Mouse (Mus musculus) hematopoietic stem cell, adult 5-6 weeks (primary cell): ENCODE results near the gene Dynlt1c. TPM values are rescaled to one million over a fixed set of nuclear protein-coding genes. Genes with fewer than 3 reads are reported as not detected.
"Not testable (repeated sequence)": the region's sequence is repeated elsewhere in the genome, so short reads cannot be mapped to it uniquely, and the experiment has no call there.

Source experiments
- ATAC-seq, 2 experiments: fragments of 125-278 bp in 1 of 2; replicated peaks in 1 of 2; 2 replicates each; pipeline ENCODE4 v1.8.0; 2016 to 2017; ENCODE audit warnings: inconsistent platforms in 2 of 2, mild to moderate bottlenecking in 2 of 2, moderate number of reproducible peaks in 2 of 2, low read depth in 1 of 2, moderate TSS enrichment in 1 of 2; ENCODE audit not compliant: low FRiP score in 2 of 2, poor library complexity in 2 of 2, severe bottlenecking in 2 of 2, insufficient read depth in 1 of 2, low TSS enrichment in 1 of 2
- total RNA-seq: library from RNA; stranded (forward); fragments of 172-1452, 232-1000 nt; gene quantifications from 2 replicates; pipeline ENCODE4 v1.2.3, GENCODE M21; 2017

Gene Dynlt1c
- 4.4 and 15.1 TPM in 2 replicates for total RNA-seq

- ATAC-seq: peak; percentile 96 to 99
These were observed at the start of gene Dynlt1c for GRCm38 (mm10) chr17:6601204-6601911. TSS of gene Dynlt1c (plus strand) at chr17:6601671.

GRCm38 (mm10) chr17:6553798-6554197 lies 47.7 kb upstream of the Dynlt1c start:
- ATAC-seq: peak; percentile 90 to 93

GRCm38 (mm10) chr17:6554243-6554642 lies 47.2 kb upstream of the Dynlt1c start:
- not testable (repeated sequence) for ATAC-seq

- ATAC-seq: peak; percentile 30 to 67; a peak in 2 of 4 replicates
These were observed 41.9 kb upstream of the Dynlt1c start for GRCm38 (mm10) chr17:6559447-6560133.

- not testable (repeated sequence) for ATAC-seq
These were observed 36.6 kb upstream of the Dynlt1c start for GRCm38 (mm10) chr17:6564866-6565265.

DNA sequence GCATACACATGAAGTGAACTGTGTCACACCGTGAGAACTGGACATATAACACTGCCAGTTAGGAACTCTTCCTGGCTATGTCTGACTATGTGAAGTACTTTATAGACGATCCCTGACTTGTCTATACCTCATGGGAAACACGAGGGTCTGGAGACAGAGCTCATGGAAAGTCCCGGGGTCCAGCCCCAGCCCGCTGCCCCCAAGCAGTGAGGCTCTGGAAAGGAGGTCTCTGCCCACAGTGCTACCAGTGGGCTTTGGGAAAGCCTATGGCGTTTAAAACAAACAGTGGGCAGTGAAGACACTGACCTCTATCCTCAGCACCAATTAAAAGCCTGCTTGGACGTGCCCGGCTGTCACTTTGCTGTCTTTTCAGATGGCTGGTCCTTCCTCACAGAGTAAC lies 33.6 kb upstream of the Dynlt1c start:
- ATAC-seq: not testable (repeated sequence)

DNA sequence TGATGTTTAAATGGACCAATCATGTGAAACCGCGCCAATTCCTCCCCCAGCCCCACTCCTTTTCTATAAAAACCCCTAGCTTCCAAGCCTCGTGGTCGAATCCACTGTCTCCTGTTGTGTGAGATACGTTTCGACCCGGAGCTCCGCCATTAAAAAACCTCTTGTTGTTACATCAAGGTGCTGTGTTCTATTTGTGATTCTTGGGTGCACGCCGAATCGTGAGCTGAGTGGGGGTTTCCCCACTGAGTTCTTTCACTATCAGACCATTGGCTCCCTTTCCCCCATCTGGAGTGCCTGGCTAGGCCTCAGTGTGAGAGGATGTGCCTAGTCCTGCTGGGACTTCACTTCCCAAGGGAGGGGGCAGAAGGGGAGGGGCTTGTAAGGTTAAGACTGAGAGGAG lies 30.2 kb upstream of the Dynlt1c start:
- ATAC-seq: not testable (repeated sequence)

- peak in 1 of 2 experiments; percentile 45; a peak in 1 of 4 replicates for ATAC-seq
These were observed 29.3 kb upstream of the Dynlt1c start for GRCm38 (mm10) chr17:6572202-6572601.

- ATAC-seq: not testable (repeated sequence)
These were observed 26.1 kb upstream of the Dynlt1c start for GRCm38 (mm10) chr17:6575376-6575775.

- ATAC-seq: not testable (repeated sequence)
These were observed 12.8 kb upstream of the Dynlt1c start for GRCm38 (mm10) chr17:6588672-6589071.

GRCm38 (mm10) chr17:6592109-6592508 lies 9.4 kb upstream of the Dynlt1c start:
- not testable (repeated sequence) for ATAC-seq

DNA sequence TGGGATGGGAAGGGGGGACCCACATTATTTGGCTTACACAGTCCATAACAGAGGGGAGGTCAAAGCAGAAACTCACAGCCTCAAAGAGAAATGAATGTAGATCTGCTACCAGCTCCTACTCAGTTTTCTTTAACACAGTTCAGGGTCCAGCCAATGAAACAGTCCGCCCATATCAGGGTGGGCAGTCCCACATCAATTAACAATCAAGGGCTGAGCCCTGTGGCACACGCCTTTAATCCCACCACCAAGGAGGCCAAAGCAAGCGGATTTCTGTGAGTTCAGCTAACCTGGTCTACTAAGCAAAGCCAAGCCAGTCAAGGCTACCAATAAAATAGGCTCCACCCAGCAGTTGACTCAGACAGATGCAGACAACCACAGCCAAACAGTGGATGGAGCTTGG lies 7.6 kb upstream of the Dynlt1c start:
- not testable (repeated sequence) for ATAC-seq

GRCm38 (mm10) chr17:6595776-6596497 lies 5.5 kb upstream of the Dynlt1c start:
- not testable (repeated sequence) for ATAC-seq

- ATAC-seq: not testable (repeated sequence)
These were observed 3.1 kb upstream of the Dynlt1c start for GRCm38 (mm10) chr17:6598356-6598755.

- not testable (repeated sequence) for ATAC-seq
These were observed 1.1 kb upstream of the Dynlt1c start for GRCm38 (mm10) chr17:6600216-6600911.

DNA sequence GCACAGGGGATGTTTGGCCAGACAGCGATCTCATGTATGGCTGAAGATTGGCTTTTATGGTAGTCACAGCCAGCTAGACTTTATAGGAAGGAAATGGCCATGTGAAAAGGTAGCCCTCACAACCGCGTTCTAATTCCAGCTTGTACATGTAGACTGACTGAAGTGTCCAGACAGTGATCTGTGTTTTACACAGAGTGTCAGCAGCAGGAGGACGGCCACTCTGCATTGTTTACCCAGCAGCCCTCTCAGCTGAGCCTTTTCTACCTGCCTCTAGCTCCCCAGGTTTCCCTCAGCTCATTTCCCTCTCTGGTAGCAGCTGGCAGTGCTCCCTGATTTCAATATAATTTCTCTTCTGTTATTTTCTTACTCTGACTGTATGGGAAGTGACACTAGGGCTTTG lies 734 bp downstream of the Dynlt1c start:
- peak; percentile 9 to 12; a peak in 2 of 4 replicates for ATAC-seq

GRCm38 (mm10) chr17:6605347-6605746 lies 3.9 kb downstream of the Dynlt1c start:
- ATAC-seq: not testable (repeated sequence)
